Mouse (Mus musculus) small intestine, adult 2 months (tissue): ENCODE measurements around the gene Upf1. TPM values are rescaled to one million over a fixed set of nuclear protein-coding genes. Genes with fewer than 3 reads are reported as not detected.

Source experiments
- H3K27ac ChIP-seq: fragments of 200-500 bp; 2 replicates; pipeline ENCODE4 v1.5.1; 2012; ENCODE audit warnings: low read depth, low read length, control low read depth, inconsistent platforms; ENCODE audit not compliant: insufficient read depth
- H3K27me3 ChIP-seq: fragments of 200-500 bp; 2 replicates; pipeline ENCODE4 v1.6.1; 2012; ENCODE audit warnings: mild to moderate bottlenecking, moderate library complexity, low read length, inconsistent platforms; ENCODE audit not compliant: control insufficient read depth, insufficient read depth
- H3K36me3 ChIP-seq: fragments of 200-500 bp; 2 replicates; pipeline ENCODE4 v1.6.1; 2012; ENCODE audit warnings: mild to moderate bottlenecking, low read length, control low read depth, inconsistent platforms; ENCODE audit not compliant: control insufficient read depth, insufficient read depth
- H3K4me1 ChIP-seq: fragments of 200-500 bp; 2 replicates; pipeline ENCODE4 v1.6.1; 2012; ENCODE audit warnings: low read length, inconsistent platforms, mixed read lengths; ENCODE audit not compliant: control insufficient read depth, insufficient read depth, insufficient read length
- H3K4me3 ChIP-seq: fragments of 200-500 bp; 2 replicates; pipeline ENCODE4 v1.5.1; 2012; ENCODE audit warnings: low read depth, mild to moderate bottlenecking, control low read depth, inconsistent platforms, low read length, moderate library complexity
- CTCF ChIP-seq: fragments of 200-500 bp; IDR thresholded peaks from 2 replicates; pipeline ENCODE4 v1.5.1; 2012; ENCODE audit warnings: low read depth, mild to moderate bottlenecking, control low read depth, inconsistent platforms, low read length, moderate library complexity, mixed read lengths; ENCODE audit not compliant: insufficient replicate concordance, insufficient read length; ENCODE audit errors: extremely low read depth
- POLR2A ChIP-seq: fragments of 200-500 bp; IDR thresholded peaks from 2 replicates; pipeline ENCODE4 v1.6.1; 2012; ENCODE audit warnings: low read depth, mild to moderate bottlenecking, control low read depth, inconsistent platforms, low read length, moderate library complexity
- WGBS: fragments of 180-500 bp; shearing (Covaris S2); methylation state at CpG from one replicate; pipeline ENCODE4 v1.1.7; 2018; 5-methylcytosine and 5-hydroxymethylcytosine counted together
- polyA plus RNA-seq: library from polyadenylated mRNA; depleted of rRNA; stranded (reverse); fragments of >200 nt; gene quantifications from 2 replicates; pipeline ENCODE4 v1.2.3, GENCODE M21; 2012; rRNA removed

Upf1 gene
- 29.1 and 43.8 TPM in 2 replicates for polyA plus RNA-seq

- Histone ChIP-seq H3K4me1 (peaks cover 40% of the 10 kb centered on the region), H3K36me3 (peaks cover 6% of the 10 kb centered on the region; the same call in 1 of the 2 replicates), H3K4me3 (peak within 1 kb of the TSS; percentile 89), H3K27me3 (no peaks in the 10 kb centered on the region), H3K27ac (peak within 1 kb of the TSS; percentile 72)
- under 1% methylated on average over 68 of the region's 69 CpGs for WGBS
- TF ChIP-seq POLR2A (peak; percentile 78), CTCF (no peak)
Measured at GRCm38 (mm10) chr8:70353194-70353817, at the start of gene Upf1. TSS of gene Upf1 (minus strand) at chr8:70353278.

- no peaks in the 10 kb centered on the region for H3K4me1 ChIP-seq
Measured at GRCm38 (mm10) chr8:70397611-70398563, 44.8 kb upstream of the Upf1 start.

GRCm38 (mm10) chr8:70396184-70396583 is 43.1 kb upstream of the Upf1 start:
- H3K4me3 ChIP-seq = no peak overlapping the region
- 69% methylated on average over 5 of the region's 5 CpGs for WGBS
- H3K27me3 ChIP-seq = no peaks in the 10 kb centered on the region
- no peak overlapping the region for H3K27ac ChIP-seq
- no peaks in the 10 kb centered on the region for H3K4me1 ChIP-seq
- no peaks in the 10 kb centered on the region; the same call in 1 of the 2 replicates for H3K36me3 ChIP-seq
- TF ChIP-seq CTCF (no peak), POLR2A (no peak)

More at GRCm38 (mm10) chr8:70397611-70398563, 44.8 kb upstream of the Upf1 start:
- 93% methylated on average over 16 of the region's 16 CpGs for WGBS
- Histone ChIP-seq H3K4me3 (no peak overlapping the region), H3K27ac (no peak overlapping the region), H3K36me3 (no peaks in the 10 kb centered on the region), H3K27me3 (no peaks in the 10 kb centered on the region)
- no peak for TF ChIP-seq POLR2A
- TF ChIP-seq CTCF = no peak

- H3K36me3 ChIP-seq = no peaks in the 10 kb centered on the region; the same call in 1 of the 2 replicates
- H3K27me3 ChIP-seq = no peaks in the 10 kb centered on the region
- H3K27ac ChIP-seq = no peak overlapping the region
Measured at GRCm38 (mm10) chr8:70395649-70396048, 42.6 kb upstream of the Upf1 start.

GRCm38 (mm10) chr8:70394269-70394998 is 41.4 kb upstream of the Upf1 start:
- Histone ChIP-seq H3K27ac (no peak overlapping the region), H3K4me1 (no peaks in the 10 kb centered on the region), H3K4me3 (no peak overlapping the region), H3K27me3 (no peaks in the 10 kb centered on the region), H3K36me3 (no peaks in the 10 kb centered on the region; the same call in 1 of the 2 replicates)
- TF ChIP-seq CTCF = no peak
- TF ChIP-seq POLR2A = no peak
- WGBS = 91% methylated on average over 8 of the region's 8 CpGs

More at GRCm38 (mm10) chr8:70395649-70396048, 42.6 kb upstream of the Upf1 start:
- TF ChIP-seq CTCF (no peak), POLR2A (no peak)
- WGBS = 41% methylated on average over 5 of the region's 5 CpGs
- no peaks in the 10 kb centered on the region for H3K4me1 ChIP-seq
- H3K4me3 ChIP-seq = no peak overlapping the region

- TF ChIP-seq CTCF (no peak), POLR2A (no peak)
- H3K4me3 ChIP-seq = no peak overlapping the region
- no peaks in the 10 kb centered on the region for H3K4me1 ChIP-seq
- no peaks in the 10 kb centered on the region; the same call in 1 of the 2 replicates for H3K36me3 ChIP-seq
- H3K27ac ChIP-seq = no peak overlapping the region
- WGBS = 95% methylated on average over 5 of the region's 5 CpGs
- no peaks in the 10 kb centered on the region for H3K27me3 ChIP-seq
Measured at GRCm38 (mm10) chr8:70393087-70393486, 40.0 kb upstream of the Upf1 start.
